Mouse (Mus musculus): ENCODE measurements around the gene Mad1l1. TPM values are rescaled to one million over a fixed set of nuclear protein-coding genes. Genes with fewer than 3 reads are reported as not detected.

The Mad1l1 gene
- polyA plus RNA-seq, 1 experiment, result 12.6 TPM

DNA sequence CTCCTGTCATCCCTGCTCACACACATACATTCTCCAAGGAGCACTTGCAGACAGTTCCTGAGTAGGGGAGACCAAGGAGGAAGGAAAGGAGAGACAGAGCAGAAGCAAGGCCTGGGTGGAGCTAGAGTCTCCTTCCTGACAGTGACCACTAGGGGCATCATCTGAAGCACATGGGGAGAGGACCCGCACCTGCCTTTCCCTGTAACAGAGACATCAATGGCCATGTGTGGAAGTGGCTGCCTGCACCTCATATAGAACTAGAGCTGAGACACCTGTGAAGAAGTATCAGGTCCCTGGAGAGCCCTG is 286.4 kb downstream of the Mad1l1 start:
- H3K27me3 ChIP-seq (replicated peaks; ENCODE audit: control insufficient read depth, insufficient read depth, low read length), result no peaks in the 10 kb centered on the region
- WGBS, result 29% methylated on average over 1 of the region's 1 CpGs
- H3K36me3 ChIP-seq (ENCODE audit: control insufficient read depth, insufficient read depth, low read length), result no peaks in the 10 kb centered on the region
- TF ChIP-seq CTCF (conservative IDR thresholded peaks at IDR 0.05; ENCODE audit: insufficient read depth, insufficient read length, low read depth, low read length) (peak; percentile 49; the same call in 1 of the 2 replicates), POLR2A (IDR thresholded peaks at IDR 0.05; ENCODE audit: low read depth, low read length) (no peak)
- peaks cover 9% of the 10 kb centered on the region; the same call in 1 of the 2 replicates for H3K4me1 ChIP-seq (ENCODE audit: control insufficient read depth, insufficient read depth, low read length)
- no peak overlapping the region for H3K4me3 ChIP-seq (ENCODE audit: insufficient read depth, low read depth, low read length)
- no peak overlapping the region for H3K27ac ChIP-seq (ENCODE audit: insufficient read depth, low read depth, low read length)
- DNase-seq, result no peak

DNA sequence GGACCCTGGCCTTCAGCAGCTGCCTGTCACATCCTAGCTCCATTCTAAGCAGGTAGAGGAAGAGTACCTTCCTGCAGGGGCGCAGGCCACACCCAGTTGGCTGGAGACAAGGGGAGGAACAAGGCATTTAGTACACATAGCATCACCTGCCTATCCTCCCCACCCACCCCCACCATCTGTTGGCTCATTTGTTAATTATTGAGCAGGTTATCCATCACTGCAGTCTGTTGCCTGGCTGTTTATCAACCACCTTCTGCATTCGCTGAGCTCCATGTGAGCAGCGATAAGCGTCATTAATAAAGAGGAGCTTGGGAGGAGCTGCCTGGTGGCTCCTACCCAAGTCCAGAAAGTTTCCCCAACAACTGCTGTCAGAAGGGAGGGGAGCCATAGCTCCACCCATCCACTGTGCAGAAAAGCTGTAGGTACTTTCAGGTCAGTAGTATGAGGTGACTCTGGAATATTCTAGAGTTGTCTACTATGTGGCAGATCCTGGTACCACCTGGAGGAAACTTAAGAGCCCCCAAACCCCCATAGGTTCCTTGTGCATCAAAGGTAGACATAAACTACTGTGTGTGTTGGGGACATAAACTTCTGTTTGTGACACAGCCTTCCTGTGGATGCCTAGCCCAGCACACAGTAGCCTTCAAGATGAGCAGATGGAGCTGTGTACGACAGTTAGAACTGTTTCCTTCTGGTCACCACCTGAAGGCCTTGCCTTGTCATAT is 286.9 kb downstream of the Mad1l1 start:
- 59% methylated on average over 5 of the region's 5 CpGs for WGBS
- peaks cover 9% of the 10 kb centered on the region; the same call in 1 of the 2 replicates for H3K4me1 ChIP-seq (ENCODE audit: control insufficient read depth, insufficient read depth, low read length)
- peak; percentile 62 for DNase-seq
- no peak overlapping the region for H3K4me3 ChIP-seq (ENCODE audit: insufficient read depth, low read depth, low read length)
- H3K27ac ChIP-seq (ENCODE audit: insufficient read depth, low read depth, low read length), result no peak overlapping the region
- TF ChIP-seq POLR2A (IDR thresholded peaks at IDR 0.05; ENCODE audit: low read depth, low read length), result no peak
- no peak for TF ChIP-seq CTCF (conservative IDR thresholded peaks at IDR 0.05; ENCODE audit: insufficient read depth, insufficient read length, low read depth, low read length)
- no peaks in the 10 kb centered on the region for H3K27me3 ChIP-seq (replicated peaks; ENCODE audit: control insufficient read depth, insufficient read depth, low read length)
- no peaks in the 10 kb centered on the region for H3K36me3 ChIP-seq (ENCODE audit: control insufficient read depth, insufficient read depth, low read length)

DNA sequence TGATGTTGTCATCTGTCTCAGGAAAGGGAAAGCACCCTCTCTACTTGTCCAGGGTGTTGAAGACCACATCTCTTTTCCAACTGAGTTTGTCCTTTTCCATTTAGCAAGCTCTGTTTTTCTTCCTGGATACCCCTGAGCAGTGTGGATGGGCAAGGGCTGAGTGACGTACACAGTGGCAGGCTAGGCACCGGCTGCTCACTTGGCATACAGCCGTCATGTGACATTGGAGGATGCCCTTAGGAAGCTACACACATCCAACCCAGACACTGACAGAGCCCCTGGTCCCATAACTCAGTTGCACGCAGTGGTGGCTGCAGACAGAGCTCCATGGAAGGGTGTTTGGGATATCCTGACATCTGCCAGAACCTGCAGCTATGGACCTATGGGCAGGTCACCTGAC is 295.0 kb downstream of the Mad1l1 start:
- 91% methylated on average over 4 of the region's 4 CpGs for WGBS

DNA sequence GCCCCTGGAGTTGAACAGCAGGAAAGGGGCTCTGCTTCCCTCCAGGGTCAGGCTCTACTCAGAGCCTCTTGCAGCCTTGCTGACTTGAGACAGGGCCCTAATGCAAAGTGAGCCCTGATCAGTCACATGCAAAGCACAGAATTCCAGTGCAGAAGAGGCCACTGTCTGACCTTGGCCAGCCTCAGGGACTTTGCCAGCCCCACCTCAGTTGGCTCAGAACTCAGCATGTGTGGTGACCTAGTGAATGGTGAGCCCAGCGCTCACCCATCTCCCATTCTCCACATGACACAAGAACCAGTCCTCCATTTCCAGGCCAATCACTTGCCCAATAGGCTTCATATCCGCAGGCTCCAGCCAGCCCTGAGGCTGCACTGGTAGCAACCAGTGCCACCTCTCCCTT is 296.1 kb downstream of the Mad1l1 start:
- H3K27me3 ChIP-seq (replicated peaks; ENCODE audit: control insufficient read depth, insufficient read depth, low read length), result no peaks in the 10 kb centered on the region
- 66% methylated on average over 2 of the region's 2 CpGs for WGBS
- H3K27ac ChIP-seq (ENCODE audit: insufficient read depth, low read depth, low read length), result no peak overlapping the region
- H3K4me3 ChIP-seq (ENCODE audit: insufficient read depth, low read depth, low read length), result no peak overlapping the region
- H3K4me1 ChIP-seq (ENCODE audit: control insufficient read depth, insufficient read depth, low read length), result peaks cover 12% of the 10 kb centered on the region; the same call in 1 of the 2 replicates
- TF ChIP-seq POLR2A (IDR thresholded peaks at IDR 0.05; ENCODE audit: low read depth, low read length) (no peak), CTCF (conservative IDR thresholded peaks at IDR 0.05; ENCODE audit: insufficient read depth, insufficient read length, low read depth, low read length) (no peak)
- peak; percentile 55 for DNase-seq
- no peaks in the 10 kb centered on the region for H3K36me3 ChIP-seq (ENCODE audit: control insufficient read depth, insufficient read depth, low read length)

More for the DNA sequence above, 295.0 kb downstream of the Mad1l1 start:
- TF ChIP-seq POLR2A (IDR thresholded peaks at IDR 0.05; ENCODE audit: low read depth, low read length), result no peak
- no peak for TF ChIP-seq CTCF (conservative IDR thresholded peaks at IDR 0.05; ENCODE audit: insufficient read depth, insufficient read length, low read depth, low read length)
- H3K27ac ChIP-seq (ENCODE audit: insufficient read depth, low read depth, low read length), result no peak overlapping the region
- no peak overlapping the region for H3K4me3 ChIP-seq (ENCODE audit: insufficient read depth, low read depth, low read length)
- no peaks in the 10 kb centered on the region for H3K36me3 ChIP-seq (ENCODE audit: control insufficient read depth, insufficient read depth, low read length)
- no peak for DNase-seq
- no peaks in the 10 kb centered on the region for H3K27me3 ChIP-seq (replicated peaks; ENCODE audit: control insufficient read depth, insufficient read depth, low read length)
- peaks cover 12% of the 10 kb centered on the region; the same call in 1 of the 2 replicates for H3K4me1 ChIP-seq (ENCODE audit: control insufficient read depth, insufficient read depth, low read length)

DNA sequence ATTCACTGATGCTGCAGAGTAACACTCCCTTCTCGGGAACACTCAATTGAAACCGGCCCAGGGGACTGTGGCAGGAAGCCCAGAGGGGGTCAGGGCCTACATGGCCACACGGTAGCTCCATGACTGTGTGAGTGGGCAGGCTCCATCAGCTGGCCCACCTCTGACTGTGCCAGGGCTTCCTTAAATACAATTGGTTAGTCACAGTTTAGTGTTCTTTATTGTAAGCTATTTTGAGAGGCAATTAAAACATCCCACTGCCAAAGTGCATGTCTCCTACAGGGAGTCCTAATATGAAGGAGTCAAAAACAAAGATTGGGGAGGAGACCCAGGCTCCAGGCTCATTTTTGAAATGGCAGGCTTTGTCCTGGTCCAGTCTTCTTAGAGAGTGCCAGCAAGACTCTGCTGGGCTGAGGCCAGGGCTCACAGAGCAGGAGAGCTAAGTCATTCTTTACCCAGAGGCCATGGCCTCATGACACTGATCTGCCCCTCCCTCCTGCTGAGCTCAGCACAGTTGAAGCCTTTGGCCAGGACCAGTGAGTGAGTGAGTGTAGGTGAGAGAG is 297.3 kb downstream of the Mad1l1 start:
- no peak for TF ChIP-seq CTCF (conservative IDR thresholded peaks at IDR 0.05; ENCODE audit: insufficient read depth, insufficient read length, low read depth, low read length)
- no peak for TF ChIP-seq POLR2A (IDR thresholded peaks at IDR 0.05; ENCODE audit: low read depth, low read length)
- H3K27ac ChIP-seq (ENCODE audit: insufficient read depth, low read depth, low read length), result no peak overlapping the region
- DNase-seq, result peak; percentile 93
- 24% methylated on average over 3 of the region's 3 CpGs for WGBS
- no peaks in the 10 kb centered on the region for H3K27me3 ChIP-seq (replicated peaks; ENCODE audit: control insufficient read depth, insufficient read depth, low read length)
- no peaks in the 10 kb centered on the region for H3K36me3 ChIP-seq (ENCODE audit: control insufficient read depth, insufficient read depth, low read length)
- peaks cover 12% of the 10 kb centered on the region; the same call in 1 of the 2 replicates for H3K4me1 ChIP-seq (ENCODE audit: control insufficient read depth, insufficient read depth, low read length)
- H3K4me3 ChIP-seq (ENCODE audit: insufficient read depth, low read depth, low read length), result no peak overlapping the region

DNA sequence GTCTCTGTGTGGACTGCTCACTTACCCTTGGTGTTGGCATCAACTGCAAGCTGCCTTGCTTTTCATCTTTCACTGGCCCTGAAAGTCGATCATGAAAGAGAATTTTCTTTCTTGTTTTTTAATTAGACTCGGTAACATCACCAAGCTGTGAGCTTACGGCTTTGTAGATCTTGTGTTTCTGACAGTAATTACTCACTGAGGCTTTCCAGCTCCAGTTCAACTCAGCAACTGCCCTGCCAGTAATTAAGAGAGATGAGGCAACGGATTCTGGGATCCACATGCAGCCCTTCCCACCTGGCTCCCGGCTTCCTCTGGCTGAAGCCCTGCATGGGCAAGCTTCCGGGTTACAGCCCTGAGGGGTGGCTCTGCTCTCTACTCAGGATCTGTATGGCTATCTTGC is 298.5 kb downstream of the Mad1l1 start:
- Histone ChIP-seq H3K27ac (ENCODE audit: insufficient read depth, low read depth, low read length) (no peak overlapping the region), H3K27me3 (replicated peaks; ENCODE audit: control insufficient read depth, insufficient read depth, low read length) (no peaks in the 10 kb centered on the region), H3K4me1 (ENCODE audit: control insufficient read depth, insufficient read depth, low read length) (peaks cover 12% of the 10 kb centered on the region; the same call in 1 of the 2 replicates)

DNA sequence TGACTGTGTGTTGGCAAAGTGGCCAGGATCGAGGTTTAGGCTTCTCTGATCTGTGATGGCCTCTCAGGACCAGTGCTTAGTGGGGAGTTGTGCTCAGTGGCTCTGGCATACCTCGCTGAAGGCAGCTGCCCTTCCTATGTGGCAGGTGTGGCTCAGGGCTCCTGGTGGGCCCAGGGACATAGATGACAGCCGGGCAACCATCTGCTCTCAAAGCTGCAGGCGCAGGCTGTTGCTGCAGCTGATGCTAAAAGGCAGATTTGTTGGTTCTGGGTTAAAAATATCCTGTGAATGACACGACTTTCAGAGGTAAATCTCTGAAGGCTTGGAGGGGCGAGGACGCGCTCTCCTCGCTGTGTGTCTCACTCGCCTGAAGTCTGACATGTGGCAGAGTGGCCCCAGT is 299.6 kb downstream of the Mad1l1 start:
- Histone ChIP-seq H3K36me3 (ENCODE audit: control insufficient read depth, insufficient read depth, low read length) (no peaks in the 10 kb centered on the region), H3K4me3 (ENCODE audit: insufficient read depth, low read depth, low read length) (no peak overlapping the region), H3K27me3 (replicated peaks; ENCODE audit: control insufficient read depth, insufficient read depth, low read length) (no peaks in the 10 kb centered on the region), H3K4me1 (ENCODE audit: control insufficient read depth, insufficient read depth, low read length) (peaks cover 12% of the 10 kb centered on the region; the same call in 1 of the 2 replicates), H3K27ac (ENCODE audit: insufficient read depth, low read depth, low read length) (no peak overlapping the region)
- TF ChIP-seq POLR2A (IDR thresholded peaks at IDR 0.05; ENCODE audit: low read depth, low read length) (no peak), CTCF (conservative IDR thresholded peaks at IDR 0.05; ENCODE audit: insufficient read depth, insufficient read length, low read depth, low read length) (no peak)
- WGBS, result 92% methylated on average over 10 of the region's 10 CpGs
- DNase-seq, result no peak

More for the DNA sequence above, 298.5 kb downstream of the Mad1l1 start:
- WGBS, result 90% methylated on average over 6 of the region's 6 CpGs
- TF ChIP-seq POLR2A (IDR thresholded peaks at IDR 0.05; ENCODE audit: low read depth, low read length) (no peak), CTCF (conservative IDR thresholded peaks at IDR 0.05; ENCODE audit: insufficient read depth, insufficient read length, low read depth, low read length) (no peak)
- Histone ChIP-seq H3K4me3 (ENCODE audit: insufficient read depth, low read depth, low read length) (no peak overlapping the region), H3K36me3 (ENCODE audit: control insufficient read depth, insufficient read depth, low read length) (no peaks in the 10 kb centered on the region)
- no peak for DNase-seq

All from kidney, adult 2 months (tissue).